ENCODE assay signal across 13 mouse cellular contexts in genomic region chr2:79302398-79302797, GRCm38 (mm10).
"Had no signal": no experiment of that assay in that cellular context is flagged by ENCODE, and none has a peak within 500 bp of the region (broad histone marks: within the 10 kb centered on the region; RNA-seq: fewer than 3 reads in every experiment).

No protein-coding gene starts in this region.

- H3K36me3 ChIP-seq: midbrain, embryonic 10.5 days; midbrain, embryonic 12.5 days; neural tube, embryonic 12.5 days; stomach, embryonic 15.5 days had no signal

- H3K9ac ChIP-seq: lung, embryonic 14.5 days; midbrain, embryonic 12.5 days; neural tube, embryonic 12.5 days; stomach, embryonic 15.5 days had no signal

- DNase-seq: lung, embryonic 14.5 days; lung, postnatal 10 days; lung, postnatal 4 days; midbrain, embryonic 14.5 days; right cerebral cortex, postnatal 14 days; thymus, adult 2 months; thymus, postnatal 25 days; thymus, postnatal 4 days had no signal

- H3K27ac ChIP-seq: midbrain, embryonic 10.5 days; midbrain, embryonic 12.5 days; neural tube, embryonic 12.5 days; stomach, embryonic 15.5 days; stomach, postnatal 0 days had no signal

- H3K4me2 ChIP-seq: lung, embryonic 14.5 days; midbrain, embryonic 12.5 days; neural tube, embryonic 12.5 days; stomach, embryonic 15.5 days had no signal

- H3K4me1 ChIP-seq: midbrain, embryonic 10.5 days; midbrain, embryonic 12.5 days; neural tube, embryonic 12.5 days; stomach, embryonic 15.5 days had no signal

- H3K27me3 ChIP-seq: midbrain, embryonic 12.5 days; neural tube, embryonic 12.5 days; stomach, embryonic 15.5 days had no signal

- H3K4me3 ChIP-seq: midbrain, embryonic 10.5 days; midbrain, embryonic 12.5 days; neural tube, embryonic 12.5 days; stomach, embryonic 15.5 days had no signal

- H3K9me3 ChIP-seq: midbrain, embryonic 10.5 days; midbrain, embryonic 12.5 days; neural tube, embryonic 12.5 days; stomach, embryonic 15.5 days had no signal
